Mouse (Mus musculus): ENCODE data around the gene Cavin2. TPM values are rescaled to one million over a fixed set of nuclear protein-coding genes. Genes with fewer than 3 reads are reported as not detected.

Gene Cavin2
- polyA plus RNA-seq, 1 experiment from 2014 or later = 46.1 TPM

DNA sequence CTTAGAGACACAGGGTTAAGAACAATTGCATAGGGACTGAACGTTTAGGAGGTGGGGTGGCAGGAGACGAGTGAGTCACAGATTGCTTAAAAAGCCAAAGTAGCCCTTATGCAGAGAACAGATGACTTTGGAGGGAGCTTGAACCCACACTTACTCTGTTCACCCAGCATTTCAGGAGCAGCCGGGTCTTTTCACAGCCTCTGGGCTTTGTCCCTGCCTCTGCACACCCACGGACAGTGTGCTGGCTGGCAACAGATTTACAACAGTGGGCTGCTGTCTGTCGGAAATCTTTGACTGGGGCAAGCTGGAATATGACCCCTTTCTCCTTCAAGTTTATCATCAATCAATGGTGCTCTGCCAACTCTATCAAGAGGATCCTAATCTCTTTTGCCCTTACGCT is 44.1 kb downstream of the Cavin2 start:
- Histone ChIP-seq H3K36me3 (ENCODE audit: control insufficient read depth, insufficient read depth, low read length) (no peaks in the 10 kb centered on the region), H3K27ac (replicated peaks) (no peak overlapping the region), H3K4me2 (replicated peaks; ENCODE audit: low read depth) (peak overlapping the region; percentile 66), H3K4me3 (ENCODE audit: low read depth, low read length) (0 out of 2 replicates have a peak overlapping the region, but pooled peaks have one; percentile 43), H3K27me3 (ENCODE audit: control insufficient read depth, insufficient read depth, low read length) (no peaks in the 10 kb centered on the region), H3K9me3 (ENCODE audit: control insufficient read depth, low read length) (no peaks in the 10 kb centered on the region), H3K9ac (ENCODE audit: low read length) (no peak overlapping the region), H3K4me1 (replicated peaks; ENCODE audit: control insufficient read depth, insufficient read depth) (no peaks in the 10 kb centered on the region)
- no peak for DNase-seq (ENCODE audit: low spot score)
- WGBS = 32% methylated on average over 6 of the region's 6 CpGs
- TF ChIP-seq CTCF (IDR thresholded peaks at IDR 0.05; ENCODE audit: low read depth) = no peak
- TF ChIP-seq EP300 (optimal IDR thresholded peaks at IDR 0.05) = no peak
- no peak for ATAC-seq (ENCODE audit: low FRiP score, low TSS enrichment)

DNA sequence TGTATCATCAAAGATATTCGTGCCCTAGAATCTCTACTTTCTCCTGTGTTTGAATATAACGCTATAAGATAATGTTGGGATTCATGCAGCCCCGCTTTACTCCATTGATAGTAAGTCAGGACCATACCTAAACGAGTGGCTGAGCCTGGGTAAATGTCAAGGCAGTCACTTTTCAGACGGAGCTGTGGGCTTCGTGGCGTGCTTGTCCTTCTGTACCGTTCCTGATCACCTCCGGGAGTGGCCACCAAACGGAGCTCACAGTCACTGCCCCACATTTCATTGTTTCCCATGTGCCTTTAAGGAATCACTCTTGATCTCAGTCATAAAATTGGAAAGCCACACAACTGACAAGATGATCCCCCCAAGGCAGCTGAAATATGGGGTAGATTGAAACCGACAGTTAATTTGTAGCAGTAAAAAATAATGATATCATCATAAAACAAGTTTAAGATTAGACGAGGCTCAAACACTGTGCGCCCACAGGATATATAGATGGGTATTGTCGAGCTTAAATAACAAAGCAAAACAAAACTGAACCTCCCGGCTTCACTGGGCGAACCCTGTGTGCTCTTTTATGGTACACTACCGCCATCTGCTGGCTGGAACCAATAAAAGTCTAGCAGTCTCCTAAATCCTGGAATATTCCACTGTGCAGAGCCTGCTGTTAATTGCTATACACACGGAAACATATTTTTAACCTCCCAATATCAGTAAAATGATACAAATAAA is 44.8 kb downstream of the Cavin2 start:
- 0 out of 2 replicates have a peak overlapping the region, but pooled peaks have one; percentile 36 for H3K9ac ChIP-seq (ENCODE audit: low read length)
- H3K27ac ChIP-seq (replicated peaks) = no peak overlapping the region
- TF ChIP-seq EP300 (optimal IDR thresholded peaks at IDR 0.05) = no peak
- peak; percentile 89 for TF ChIP-seq CTCF (IDR thresholded peaks at IDR 0.05; ENCODE audit: low read depth)
- H3K4me2 ChIP-seq (replicated peaks; ENCODE audit: low read depth) = peak overlapping the region; percentile 66
- no peaks in the 10 kb centered on the region for H3K27me3 ChIP-seq (ENCODE audit: control insufficient read depth, insufficient read depth, low read length)
- no peaks in the 10 kb centered on the region for H3K36me3 ChIP-seq (ENCODE audit: control insufficient read depth, insufficient read depth, low read length)
- H3K4me3 ChIP-seq (ENCODE audit: low read depth, low read length) = peak overlapping the region; percentile 43
- WGBS = 8% methylated on average over 18 of the region's 18 CpGs
- no peaks in the 10 kb centered on the region for H3K9me3 ChIP-seq (ENCODE audit: control insufficient read depth, low read length)
- peak; percentile 84 for DNase-seq (ENCODE audit: low spot score)
- peak; percentile 89 for ATAC-seq (ENCODE audit: low FRiP score, low TSS enrichment)
- no peaks in the 10 kb centered on the region for H3K4me1 ChIP-seq (replicated peaks; ENCODE audit: control insufficient read depth, insufficient read depth)

DNA sequence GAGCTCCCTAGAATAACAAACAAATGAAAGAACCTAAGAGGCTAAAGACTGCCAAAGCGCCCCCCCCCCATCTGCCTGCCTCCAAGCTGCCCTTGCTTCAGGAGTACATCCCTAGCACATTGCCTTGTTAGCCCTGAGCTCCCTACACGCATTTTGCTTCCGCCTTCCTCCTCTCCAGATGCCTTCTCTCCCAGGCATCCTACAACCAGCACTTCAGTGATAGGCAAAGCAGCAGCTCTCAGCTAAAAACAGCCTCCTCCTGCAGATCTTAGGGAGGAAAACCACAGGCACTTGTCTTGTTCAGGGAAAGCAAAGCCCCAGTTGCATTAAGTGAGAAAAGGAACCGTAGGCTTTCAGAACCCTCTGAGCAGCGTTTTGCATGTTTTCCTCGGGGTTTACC is 45.4 kb downstream of the Cavin2 start:
- Histone ChIP-seq H3K4me2 (replicated peaks; ENCODE audit: low read depth) (0 out of 2 replicates have a peak overlapping the region, but pooled peaks have one; percentile 66), H3K9ac (ENCODE audit: low read length) (no peak overlapping the region), H3K36me3 (ENCODE audit: control insufficient read depth, insufficient read depth, low read length) (no peaks in the 10 kb centered on the region), H3K27me3 (ENCODE audit: control insufficient read depth, insufficient read depth, low read length) (no peaks in the 10 kb centered on the region), H3K9me3 (ENCODE audit: control insufficient read depth, low read length) (no peaks in the 10 kb centered on the region), H3K4me1 (replicated peaks; ENCODE audit: control insufficient read depth, insufficient read depth) (no peaks in the 10 kb centered on the region), H3K27ac (replicated peaks) (no peak overlapping the region), H3K4me3 (ENCODE audit: low read depth, low read length) (no peak overlapping the region)
- WGBS = 36% methylated on average over 6 of the region's 6 CpGs
- DNase-seq (ENCODE audit: low spot score) (no peak), ATAC-seq (ENCODE audit: low FRiP score, low TSS enrichment) (peak; percentile 66)
- no peak for TF ChIP-seq CTCF (IDR thresholded peaks at IDR 0.05; ENCODE audit: low read depth)
- no peak for TF ChIP-seq EP300 (optimal IDR thresholded peaks at IDR 0.05)

DNA sequence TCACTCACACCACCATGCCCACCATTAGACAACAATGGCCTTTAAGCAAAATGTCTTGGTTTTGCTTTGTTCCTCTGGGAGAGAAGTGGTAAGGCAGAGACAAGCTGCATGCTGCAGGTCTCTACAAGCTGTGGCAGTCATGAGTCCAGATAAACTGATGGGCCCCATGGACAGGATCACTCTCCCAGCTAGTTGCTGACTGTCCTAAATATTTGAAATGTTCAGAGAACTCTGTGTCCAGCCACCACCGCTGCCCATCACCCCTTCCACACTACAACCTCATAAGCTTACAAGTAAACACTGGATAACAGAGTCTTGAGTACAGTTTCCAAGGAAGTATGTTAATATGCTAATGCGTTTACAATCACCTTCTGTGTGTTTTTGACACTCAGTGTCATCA is 46.2 kb downstream of the Cavin2 start:
- TF ChIP-seq EP300 (optimal IDR thresholded peaks at IDR 0.05) (no peak), CTCF (IDR thresholded peaks at IDR 0.05; ENCODE audit: low read depth) (no peak)

DNA sequence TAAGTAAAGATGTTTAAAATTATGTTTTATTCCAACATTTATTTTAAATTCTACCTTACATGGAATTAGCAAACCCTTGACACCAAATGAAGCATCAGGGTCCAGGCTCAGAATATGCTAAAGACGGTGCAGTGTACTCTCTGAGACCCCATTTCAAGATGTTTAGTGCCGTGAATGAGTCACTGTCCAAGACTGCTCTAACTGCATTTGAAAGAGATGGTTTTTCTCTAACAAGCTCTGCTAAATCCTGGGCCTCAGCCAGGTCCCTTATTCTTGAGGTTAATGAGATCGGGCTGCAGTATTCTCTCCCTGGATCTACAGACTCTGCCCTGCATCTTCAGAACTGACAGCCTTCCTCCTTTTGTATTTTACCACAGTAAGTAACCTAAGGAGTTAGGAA is 55.2 kb downstream of the Cavin2 start:
- 48% methylated on average over 3 of the region's 3 CpGs for WGBS
- Histone ChIP-seq H3K36me3 (ENCODE audit: control insufficient read depth, insufficient read depth, low read length) (no peaks in the 10 kb centered on the region), H3K4me3 (ENCODE audit: low read depth, low read length) (no peak overlapping the region)

More for the DNA sequence above, 46.2 kb downstream of the Cavin2 start:
- ATAC-seq (ENCODE audit: low FRiP score, low TSS enrichment) (no peak), DNase-seq (ENCODE audit: low spot score) (no peak)
- no peaks in the 10 kb centered on the region for H3K4me1 ChIP-seq (replicated peaks; ENCODE audit: control insufficient read depth, insufficient read depth)
- H3K27ac ChIP-seq (replicated peaks) = no peak overlapping the region
- WGBS = 91% methylated on average over 2 of the region's 2 CpGs
- no peak overlapping the region for H3K4me3 ChIP-seq (ENCODE audit: low read depth, low read length)
- H3K36me3 ChIP-seq (ENCODE audit: control insufficient read depth, insufficient read depth, low read length) = no peaks in the 10 kb centered on the region
- no peaks in the 10 kb centered on the region for H3K9me3 ChIP-seq (ENCODE audit: control insufficient read depth, low read length)
- H3K4me2 ChIP-seq (replicated peaks; ENCODE audit: low read depth) = no peak overlapping the region
- H3K9ac ChIP-seq (ENCODE audit: low read length) = no peak overlapping the region
- no peaks in the 10 kb centered on the region for H3K27me3 ChIP-seq (ENCODE audit: control insufficient read depth, insufficient read depth, low read length)

DNA sequence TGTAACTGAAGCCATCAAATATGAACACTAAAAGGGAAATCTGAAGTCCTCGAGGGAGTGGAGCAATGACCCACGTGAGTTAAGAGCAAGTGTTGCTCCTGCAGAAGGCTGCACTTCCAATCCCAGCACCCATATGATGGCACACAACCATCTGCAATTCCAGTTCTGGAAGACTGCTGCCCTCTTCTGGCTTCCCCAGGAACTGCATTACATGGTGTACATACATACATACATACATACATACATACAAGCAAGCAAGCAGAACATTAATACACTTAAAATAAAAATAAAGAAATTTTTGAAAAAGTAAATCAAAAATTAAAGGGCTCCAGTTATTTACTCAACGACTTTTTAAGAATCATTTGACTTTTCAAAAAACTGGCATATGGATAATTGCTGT is 58.7 kb downstream of the Cavin2 start:
- H3K4me2 ChIP-seq (replicated peaks; ENCODE audit: low read depth) = no peak overlapping the region
- DNase-seq (ENCODE audit: low spot score) = no peak
- no peak overlapping the region for H3K9ac ChIP-seq (ENCODE audit: low read length)
- H3K27me3 ChIP-seq (ENCODE audit: control insufficient read depth, insufficient read depth, low read length) = no peaks in the 10 kb centered on the region
- no peak for ATAC-seq (ENCODE audit: low FRiP score, low TSS enrichment)
- no peaks in the 10 kb centered on the region for H3K9me3 ChIP-seq (ENCODE audit: control insufficient read depth, low read length)
- no peaks in the 10 kb centered on the region for H3K36me3 ChIP-seq (ENCODE audit: control insufficient read depth, insufficient read depth, low read length)
- WGBS = 90% methylated on average over 3 of the region's 3 CpGs
- H3K4me3 ChIP-seq (ENCODE audit: low read depth, low read length) = no peak overlapping the region
- TF ChIP-seq EP300 (optimal IDR thresholded peaks at IDR 0.05) (no peak), CTCF (IDR thresholded peaks at IDR 0.05; ENCODE audit: low read depth) (peak; percentile 43)
- H3K4me1 ChIP-seq (replicated peaks; ENCODE audit: control insufficient read depth, insufficient read depth) = no peaks in the 10 kb centered on the region
- H3K27ac ChIP-seq (replicated peaks) = no peak overlapping the region

More for the DNA sequence above, 55.2 kb downstream of the Cavin2 start:
- Histone ChIP-seq H3K9me3 (ENCODE audit: control insufficient read depth, low read length) (no peaks in the 10 kb centered on the region), H3K4me2 (replicated peaks; ENCODE audit: low read depth) (no peak overlapping the region), H3K27ac (replicated peaks) (no peak overlapping the region), H3K4me1 (replicated peaks; ENCODE audit: control insufficient read depth, insufficient read depth) (no peaks in the 10 kb centered on the region), H3K27me3 (ENCODE audit: control insufficient read depth, insufficient read depth, low read length) (no peaks in the 10 kb centered on the region), H3K9ac (ENCODE audit: low read length) (no peak overlapping the region)
- DNase-seq (ENCODE audit: low spot score) = no peak
- no peak for ATAC-seq (ENCODE audit: low FRiP score, low TSS enrichment)
- TF ChIP-seq CTCF (IDR thresholded peaks at IDR 0.05; ENCODE audit: low read depth) (no peak), EP300 (optimal IDR thresholded peaks at IDR 0.05) (no peak)
